Mouse (Mus musculus) spleen, postnatal 4 days (tissue): Measurements from ENCODE around the gene Agap3.

Experiments used
- DNase-seq, 2 experiments: peaks; one replicate each; pipeline ENCODE4 v3.0.0; 2022; ENCODE audit warnings: low spot score in 2 of 2

The Agap3 gene

DNA sequence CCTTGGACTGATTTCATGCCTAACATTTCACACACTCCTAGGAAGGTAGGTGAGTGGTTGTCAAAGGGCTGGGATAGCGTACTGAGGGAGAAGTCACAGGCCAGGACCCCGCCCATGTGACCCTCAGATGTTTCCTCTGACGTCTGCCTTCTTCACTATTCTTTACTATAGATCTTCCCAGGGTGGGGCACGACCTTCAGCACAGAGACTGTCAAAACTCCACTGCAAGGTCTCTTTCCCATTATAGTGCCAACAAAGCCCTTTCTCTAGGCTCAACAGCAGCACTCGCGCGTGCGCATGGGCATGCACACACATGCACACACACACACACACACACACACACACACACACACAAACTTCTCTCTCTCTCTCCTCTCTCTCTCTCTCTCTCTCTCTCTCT, 71.8 kb downstream of the Agap3 start:
- no peak for DNase-seq

DNA sequence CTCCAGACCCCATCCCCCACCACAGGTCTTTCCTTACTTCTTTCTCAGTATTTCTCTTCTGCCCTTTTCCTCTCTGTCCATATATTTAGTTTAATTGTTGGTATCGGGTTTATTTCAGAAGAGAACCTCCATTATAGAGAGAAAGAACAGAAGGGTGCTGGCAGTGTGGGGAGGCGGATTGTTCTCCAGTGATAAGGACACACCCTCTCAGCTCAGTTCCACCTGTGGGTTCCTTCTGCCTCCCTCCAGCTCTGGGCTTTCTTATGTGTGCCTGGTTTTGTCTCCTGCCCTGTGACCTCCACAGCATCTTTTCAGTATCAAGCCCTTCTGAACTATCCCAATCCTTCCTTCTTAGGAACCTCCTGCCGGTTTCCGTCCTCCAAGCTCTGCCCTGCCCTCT, 72.5 kb downstream of the Agap3 start:
- no peak for DNase-seq

DNA sequence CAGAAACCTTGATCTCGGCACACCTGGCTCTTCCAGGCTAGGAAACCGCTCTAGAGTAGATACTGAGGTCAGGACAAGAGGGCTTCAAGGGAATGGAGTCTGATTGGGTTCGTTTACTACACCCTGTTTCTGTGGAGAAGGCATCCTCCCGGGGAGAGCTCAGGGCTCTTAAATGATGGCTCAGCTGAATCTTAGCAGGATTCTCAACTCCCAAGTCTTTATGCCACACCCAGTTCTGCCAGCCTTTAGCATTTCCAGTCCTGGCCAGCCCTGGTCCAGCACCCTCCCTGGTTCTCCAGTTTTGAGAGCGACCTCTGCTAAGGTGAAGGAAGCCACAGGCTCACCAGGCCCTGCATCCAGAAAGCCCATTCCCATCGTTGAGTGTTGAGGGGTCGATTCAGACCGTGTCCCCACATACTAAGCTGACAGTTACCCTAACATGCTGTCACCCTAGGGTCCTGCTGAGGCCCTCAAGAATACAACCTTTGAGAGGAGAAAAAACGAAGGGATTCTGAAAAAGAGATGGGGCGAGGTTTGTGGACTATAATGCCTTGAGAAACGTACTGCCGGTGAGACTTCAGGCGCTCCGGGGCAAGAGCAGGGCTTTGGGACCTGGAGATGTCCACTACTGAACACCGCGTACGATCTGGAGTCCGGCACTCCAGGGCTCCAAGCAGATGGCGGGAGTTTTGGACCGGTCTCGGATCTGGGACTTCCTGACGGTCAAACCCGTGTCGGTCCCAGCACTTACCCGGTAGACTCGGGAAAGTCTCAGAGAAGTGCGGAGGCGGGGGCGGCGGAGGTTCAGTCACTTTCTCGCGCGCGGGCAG, 73.6 kb downstream of the Agap3 start:
- DNase-seq: no peak

DNA sequence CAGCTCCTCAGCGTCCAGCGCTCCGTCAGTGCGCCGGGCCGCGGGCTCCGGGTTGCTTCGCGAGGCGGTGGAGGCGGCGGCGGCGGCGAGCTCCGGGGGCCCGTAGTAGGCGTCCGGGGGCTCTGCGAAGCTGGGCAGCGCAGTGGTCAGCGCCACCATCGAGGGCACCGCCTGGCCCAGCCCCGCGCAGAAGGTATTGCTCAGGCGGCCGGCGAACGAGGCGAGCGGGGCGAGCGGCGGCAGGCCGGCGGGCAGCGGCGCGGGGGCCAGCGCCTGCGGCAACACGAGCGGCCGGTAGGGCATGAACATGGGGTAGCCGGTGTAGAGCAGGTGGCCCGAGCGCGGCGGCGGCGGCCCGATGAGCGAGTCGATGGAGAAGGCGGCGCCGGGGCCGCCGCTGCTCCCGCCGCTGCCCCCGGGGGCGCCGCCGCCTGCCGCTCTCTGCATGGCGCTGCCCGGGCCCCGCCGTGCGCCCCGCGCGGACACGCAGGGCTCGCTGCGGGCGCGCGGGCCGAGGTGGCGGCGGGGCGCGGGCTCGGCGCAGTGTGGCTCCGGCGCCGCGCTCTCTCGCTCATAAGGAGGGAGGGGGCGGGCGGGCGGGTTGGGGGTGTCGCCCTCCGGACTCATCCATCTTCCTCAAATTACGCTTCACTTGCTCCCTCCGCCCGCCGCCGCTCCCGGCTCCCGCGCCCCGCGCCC, 74.4 kb downstream of the Agap3 start:
- DNase-seq: no peak

DNA sequence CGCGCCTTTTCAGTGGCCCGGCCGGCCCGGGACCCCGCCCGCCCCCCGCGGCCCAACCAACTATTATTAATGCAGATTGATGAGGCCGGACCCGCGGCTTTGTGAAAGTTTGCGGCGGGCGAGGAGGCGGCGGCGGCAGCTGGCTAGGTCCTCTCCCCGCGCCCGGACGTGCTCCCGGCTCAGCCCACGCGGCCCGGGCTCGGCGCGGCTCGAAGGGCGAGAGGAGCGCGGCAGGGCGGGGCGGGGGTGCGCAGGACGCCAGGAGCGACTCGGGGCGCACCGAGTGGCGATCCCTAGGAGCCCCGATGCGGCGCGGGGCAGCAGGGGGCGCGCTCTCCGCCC, 74.9 kb downstream of the Agap3 start, which contains the start of gene Gbx1:
Gene Gbx1 (minus strand): TSS at position 314 of the 342 bp plus-strand sequence.
- no peak for DNase-seq

DNA sequence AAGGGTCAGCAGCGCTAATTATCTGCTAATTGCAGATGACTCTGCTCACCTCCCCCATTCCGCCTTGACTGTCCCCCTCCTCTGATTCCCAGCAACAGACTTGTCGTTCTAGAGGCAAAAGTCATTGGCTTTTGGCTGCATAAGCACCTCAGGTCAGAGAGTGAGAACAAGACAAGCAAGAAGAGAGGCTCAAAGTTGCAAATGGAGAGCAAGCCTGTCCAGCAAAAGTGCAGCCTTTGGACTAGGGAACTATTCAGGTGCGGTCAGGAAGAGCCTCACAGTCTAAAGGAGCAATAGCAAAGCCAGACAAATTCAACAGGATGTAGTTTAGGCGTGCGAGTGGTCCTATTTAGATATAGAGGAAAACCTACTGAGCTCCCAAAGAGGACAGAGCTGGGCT, 75.8 kb downstream of the Agap3 start:
- DNase-seq: no peak

DNA sequence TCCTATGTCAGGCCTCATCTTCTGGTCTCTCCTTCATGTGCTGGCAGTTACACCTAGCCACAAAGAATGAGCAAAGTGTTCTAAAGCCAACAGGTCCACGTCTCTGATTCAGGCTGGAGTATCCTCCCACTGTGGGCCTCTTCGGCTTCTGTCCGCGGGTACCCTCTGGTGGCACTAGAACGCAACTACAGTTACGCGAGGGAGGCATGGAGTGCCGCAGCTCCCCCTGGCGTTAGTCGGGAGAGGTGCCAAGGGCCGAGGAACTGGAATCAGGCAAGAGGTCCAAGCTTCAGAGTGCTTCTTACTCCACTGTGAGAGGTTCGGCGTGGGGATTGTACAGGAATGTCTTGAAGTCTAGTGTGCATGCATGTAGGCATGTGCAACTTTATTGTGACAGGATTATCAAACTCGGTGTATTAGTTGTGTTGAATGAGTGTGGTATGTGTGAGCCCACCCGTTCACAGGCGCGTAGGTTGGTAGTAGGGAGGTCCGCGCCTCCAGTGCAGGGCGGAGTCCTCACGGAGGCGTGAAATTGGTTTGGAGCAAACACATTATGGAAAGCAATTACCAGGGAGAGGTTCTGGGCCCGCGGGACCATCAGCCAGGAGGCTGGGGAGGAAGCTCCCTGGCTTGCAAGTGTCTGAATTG, 78.2 kb downstream of the Agap3 start:
- DNase-seq: peak; percentile 85 to 95

DNA sequence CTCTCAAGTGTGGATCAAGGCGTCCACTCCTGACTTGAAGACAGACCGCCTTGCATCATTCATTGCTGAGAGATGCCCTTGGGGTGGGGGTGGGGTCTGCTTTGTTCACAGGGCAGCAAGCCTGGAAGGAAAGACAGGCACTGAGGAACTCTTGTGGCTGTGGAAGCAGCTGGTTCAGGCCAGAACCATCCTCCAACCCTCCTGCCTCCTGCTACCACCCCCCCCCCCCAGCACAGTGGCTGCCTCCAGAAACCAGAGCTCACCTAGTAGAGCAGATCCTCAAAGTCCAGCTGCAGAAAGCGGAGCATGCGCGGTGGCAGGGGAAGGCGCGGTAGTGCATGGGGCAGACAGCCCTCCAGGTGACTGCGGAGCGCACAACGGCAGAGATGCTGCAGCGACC, 81.4 kb downstream of the Agap3 start:
- no peak for DNase-seq

DNA sequence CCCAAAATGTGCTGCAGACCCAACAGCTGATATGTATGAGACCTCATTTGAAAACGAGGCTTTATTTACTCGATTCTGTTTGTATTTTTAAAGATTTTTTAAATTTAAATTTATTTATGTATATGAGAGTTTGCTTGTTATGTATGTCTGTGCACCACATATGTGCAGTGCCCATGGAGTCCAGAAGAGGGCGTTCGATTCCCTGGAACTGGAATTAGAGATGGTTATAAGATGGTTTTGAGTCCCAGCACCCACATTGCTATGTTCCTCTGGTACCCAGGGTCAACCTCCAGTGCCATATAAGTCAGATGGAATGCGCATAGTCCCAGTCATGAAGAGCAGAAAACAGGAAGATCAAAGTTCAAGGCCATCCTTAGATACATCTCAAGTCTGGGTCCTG, 82.3 kb downstream of the Agap3 start:
- no peak for DNase-seq

DNA sequence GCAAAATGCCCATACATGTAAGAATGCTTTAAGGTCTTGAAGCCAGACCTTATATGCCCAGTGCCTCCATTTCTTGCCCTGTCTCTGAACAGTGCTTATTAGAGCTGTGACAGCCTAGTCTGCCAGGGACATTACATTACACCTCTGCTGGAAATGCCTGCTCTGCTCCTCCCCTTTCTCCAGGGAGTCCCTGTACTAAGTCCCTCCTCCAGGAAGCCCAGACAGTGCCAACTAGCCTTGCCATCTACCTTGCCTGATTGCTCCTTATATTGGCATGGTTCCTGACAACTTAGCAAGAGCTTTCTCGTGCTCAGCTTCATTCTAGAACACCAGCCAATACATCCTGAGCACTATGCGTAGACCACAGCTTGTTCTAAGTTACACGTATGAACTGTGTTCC, 83.8 kb downstream of the Agap3 start:
- DNase-seq: no peak

DNA sequence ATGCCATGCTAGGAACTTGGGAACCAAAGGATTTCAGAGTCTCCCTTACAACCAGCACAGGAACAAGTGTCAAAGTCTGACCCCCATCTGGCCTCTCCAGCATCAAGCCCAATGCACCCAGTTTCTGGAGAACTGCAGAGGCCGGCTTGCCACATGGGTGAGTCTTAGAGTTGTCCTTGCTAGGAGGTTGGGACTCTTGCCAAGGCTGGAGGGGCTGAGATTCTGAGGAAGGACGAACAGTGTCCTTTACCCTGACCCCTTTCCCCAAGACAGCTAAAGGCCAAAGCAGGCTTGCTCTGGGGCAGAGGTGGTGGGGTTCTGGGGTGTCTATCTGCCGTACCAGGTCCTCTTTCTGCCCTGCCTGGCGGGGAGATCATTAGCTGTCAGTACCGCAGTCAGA, 84.5 kb downstream of the Agap3 start:
- DNase-seq: no peak

DNA sequence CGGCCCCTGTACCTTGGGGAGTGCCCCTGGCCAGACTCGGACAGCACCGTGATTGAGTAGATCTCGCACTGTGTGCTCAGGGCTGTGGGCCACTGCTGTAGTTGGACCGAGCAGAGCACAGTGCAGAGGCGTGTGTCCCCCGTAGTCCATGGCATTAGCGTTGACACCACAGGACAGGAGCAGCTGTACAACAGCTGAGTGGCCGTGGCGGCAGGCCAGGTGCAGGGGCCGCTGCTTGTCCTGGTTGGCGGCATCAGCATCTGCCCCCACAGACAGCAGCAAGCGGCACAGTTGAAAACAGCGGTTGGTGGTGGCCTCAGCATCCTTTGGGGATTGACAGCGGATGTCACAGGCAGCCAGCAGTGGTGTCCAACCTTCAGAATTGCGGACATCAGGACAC, 85.6 kb downstream of the Agap3 start:
- DNase-seq: no peak

DNA sequence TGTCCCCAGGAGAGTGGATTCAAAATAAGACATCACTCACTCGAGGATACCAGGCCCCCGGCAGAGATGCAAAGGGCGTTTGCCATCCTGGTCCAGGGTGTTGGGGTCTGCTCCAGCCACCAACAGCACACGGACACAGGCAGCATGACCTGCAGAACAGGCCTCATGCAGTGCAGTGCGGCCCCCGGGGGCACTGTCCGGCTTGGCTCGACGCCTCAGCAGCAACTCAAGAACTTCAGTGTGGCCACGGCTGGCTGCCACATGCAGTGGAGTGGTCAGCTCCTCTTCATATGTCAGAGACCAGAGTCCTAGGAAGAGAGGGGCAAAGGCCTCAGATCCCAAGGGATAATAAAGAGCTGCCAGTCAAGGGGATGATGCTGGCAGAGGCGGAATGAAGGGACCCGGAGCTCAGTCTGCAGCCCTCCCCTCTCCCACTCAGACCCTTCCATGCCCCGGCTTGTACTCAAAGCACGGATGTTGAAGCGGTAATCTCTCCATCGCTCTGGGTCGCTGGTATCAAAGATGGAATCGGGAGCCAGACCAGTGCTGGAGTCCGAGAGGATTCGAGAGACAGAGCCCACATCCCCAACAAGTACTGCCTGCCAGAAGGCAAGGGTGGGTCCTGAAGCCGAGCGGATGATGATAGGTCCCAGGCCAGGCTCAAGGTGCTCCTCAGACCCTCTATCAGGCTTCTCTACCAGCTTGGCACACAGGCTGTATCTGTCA, 87.8 kb downstream of the Agap3 start:
- no peak for DNase-seq

DNA sequence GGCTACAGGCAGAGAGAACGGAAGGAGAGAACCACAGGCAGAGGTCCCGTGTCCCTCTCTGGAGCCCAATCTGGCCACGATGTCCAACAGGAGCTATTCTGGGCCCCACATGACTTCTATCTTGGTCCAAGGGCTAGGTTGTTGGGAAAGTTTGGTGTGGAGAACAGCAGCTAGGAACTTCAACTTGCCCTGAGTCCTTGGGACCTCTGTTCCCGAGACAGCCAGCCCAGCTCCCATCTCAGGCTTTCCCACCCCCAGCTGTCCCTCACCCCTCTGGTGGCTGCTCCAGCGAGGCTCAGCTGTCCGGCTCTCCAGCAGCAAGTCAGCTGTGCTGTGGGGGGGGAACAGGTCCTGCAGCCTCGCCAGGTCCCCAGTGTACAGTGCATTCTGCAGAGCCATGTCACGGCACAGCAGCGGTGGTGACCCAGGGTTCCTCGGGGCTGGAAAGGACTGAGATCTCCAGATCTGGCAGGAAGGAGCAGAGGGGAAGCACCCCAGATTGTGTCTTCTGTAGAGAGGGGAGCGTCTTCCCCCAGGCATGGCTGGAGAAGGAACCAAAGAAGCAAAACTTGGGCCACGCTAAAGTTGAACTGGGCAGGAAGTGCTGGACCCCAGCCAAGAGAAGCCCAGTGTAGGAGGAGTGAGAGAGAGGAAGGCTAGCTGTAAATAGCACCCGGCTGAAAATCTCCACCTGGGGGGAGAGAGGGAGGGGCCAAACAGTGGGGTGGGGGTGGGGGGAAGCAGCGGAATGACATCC, 88.6 kb downstream of the Agap3 start, which contains the start of gene Asb10:
Gene Asb10 (minus strand): TSS at position 592 of the 757 bp plus-strand sequence.
- DNase-seq: no peak

DNA sequence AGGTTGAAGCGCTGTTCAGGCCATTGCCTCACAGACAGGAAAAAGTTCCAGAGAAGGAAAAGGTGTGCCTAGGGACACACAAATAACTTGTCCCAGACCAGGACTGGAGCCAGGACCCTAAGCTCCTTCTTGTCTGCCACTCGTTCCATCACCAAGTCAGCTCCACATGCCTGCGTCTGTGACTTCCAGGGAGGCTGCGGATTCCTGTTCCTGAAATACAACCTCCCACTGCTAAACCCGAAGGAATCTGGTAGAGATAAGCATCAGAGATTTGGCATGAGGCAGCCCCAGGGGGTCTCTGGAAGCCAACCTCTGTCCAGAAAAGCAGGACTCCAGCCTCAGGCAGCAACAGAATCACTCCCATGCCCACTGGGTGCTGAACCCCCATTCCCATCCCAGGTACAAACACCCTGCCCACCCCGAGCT, 89.2 kb downstream of the Agap3 start:
- no peak for DNase-seq

DNA sequence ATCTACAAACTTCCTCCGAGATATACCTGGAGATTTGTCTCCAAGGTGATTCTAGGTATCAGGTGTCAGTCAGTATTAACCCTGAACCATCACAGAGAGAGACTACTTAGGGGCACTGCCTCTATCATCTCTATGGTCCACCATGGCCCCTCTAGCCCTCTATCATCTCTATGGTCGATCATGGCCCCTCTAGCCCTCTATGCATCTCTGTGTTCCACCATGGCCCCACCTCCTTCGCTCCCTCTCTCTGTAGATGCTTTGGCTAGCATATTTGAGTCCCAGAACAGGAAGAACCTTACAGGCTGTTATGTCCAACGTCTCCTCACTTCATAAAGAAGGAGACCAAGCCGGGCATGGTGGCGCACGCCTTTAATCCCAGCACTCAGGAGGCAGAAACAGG, 90.7 kb downstream of the Agap3 start:
- DNase-seq: no peak

DNA sequence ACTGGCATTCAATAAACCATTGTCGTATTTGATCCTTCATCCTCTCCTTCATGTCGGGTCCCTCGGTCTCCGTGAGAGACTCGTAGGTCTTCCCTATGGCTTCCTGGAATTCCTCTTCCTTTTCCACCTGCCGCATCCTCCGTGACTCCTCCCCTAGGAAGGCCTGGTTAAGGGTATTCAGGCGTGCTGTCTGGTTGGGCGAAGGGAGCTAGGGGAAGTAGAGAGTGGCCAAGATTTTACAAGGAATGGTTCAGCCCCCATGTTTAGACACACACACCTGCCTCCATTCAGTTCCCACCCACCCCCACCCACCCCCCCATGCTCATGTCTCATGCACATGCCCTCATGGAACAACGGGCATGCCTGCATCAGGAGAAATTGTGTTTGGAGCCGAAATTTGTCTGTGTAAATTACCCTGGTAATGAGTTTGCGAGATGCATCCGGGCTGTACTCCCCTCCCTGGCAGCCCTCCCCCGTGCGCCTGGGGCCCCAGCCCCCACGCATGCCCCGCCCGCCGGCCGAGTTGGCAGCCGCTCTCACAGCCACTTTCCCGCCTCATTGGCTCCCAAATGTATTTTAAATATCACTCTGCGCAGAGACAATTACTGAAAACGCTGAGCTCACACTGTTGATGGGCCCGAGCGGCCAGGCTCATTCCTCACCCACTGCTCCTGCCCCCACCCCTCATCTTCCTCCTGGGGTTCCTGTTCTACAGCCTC, 98.8 kb downstream of the Agap3 start:
- DNase-seq: no peak

DNA sequence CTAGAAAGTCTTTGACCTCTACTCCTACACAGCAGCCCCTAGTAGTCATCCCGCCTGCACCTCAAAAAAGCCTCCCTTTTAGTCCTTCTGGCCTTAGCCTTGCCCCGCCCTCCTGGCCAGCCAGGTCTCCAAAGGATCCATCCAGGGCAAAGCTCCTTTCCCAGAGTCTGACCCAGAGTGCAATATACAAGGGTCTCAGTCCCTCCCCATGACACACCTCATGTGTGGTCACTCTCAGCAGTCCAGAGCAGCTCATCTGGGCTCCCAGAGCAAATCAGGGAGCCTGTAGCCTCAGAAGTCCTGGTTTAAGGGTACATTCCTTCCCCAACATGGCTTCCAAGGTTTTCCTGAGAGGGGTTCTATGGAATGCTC, 99.3 kb downstream of the Agap3 start:
- no peak for DNase-seq
